Mouse (Mus musculus) brain, embryonic 18.5 days (tissue): ENCODE measurements around the gene Ccdc120.
A peak's percentile ranks its signal among the peaks of the same experiment; 100 is the strongest.

Experiments used
- DNase-seq: peaks from one replicate; pipeline ENCODE4 v3.0.0-alpha.2; 2012; ENCODE audit warnings: low read depth, low spot score

Gene Ccdc120

GRCm38 (mm10) chrX:7750432-7751116, at the start of gene Ccdc120:
TSS of gene Ccdc120 (minus strand) at chrX:7750905.
- peak; percentile 72 for DNase-seq

DNA sequence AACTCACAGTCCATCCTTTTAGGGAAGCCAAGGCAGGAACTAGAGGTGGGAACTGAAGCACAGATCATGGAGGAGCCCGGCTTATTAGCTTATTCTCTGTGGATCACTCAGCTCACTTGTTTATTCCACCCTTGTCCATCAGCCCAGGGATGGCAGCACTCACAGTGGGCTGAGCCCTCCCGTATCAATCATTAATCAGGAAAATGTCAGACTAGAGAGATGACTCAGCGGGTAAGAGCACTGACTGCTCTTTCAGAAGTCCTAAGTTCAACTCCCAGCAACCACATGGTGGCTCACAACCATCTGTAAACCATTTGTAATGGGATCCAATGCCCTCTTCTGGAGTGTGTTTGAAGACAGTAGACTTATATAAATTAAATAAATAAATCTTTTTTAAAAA, 46.6 kb upstream of the Ccdc120 start:
- DNase-seq, result no peak

GRCm38 (mm10) chrX:7795016-7795415, 44.3 kb upstream of the Ccdc120 start:
- DNase-seq, result no peak

DNA sequence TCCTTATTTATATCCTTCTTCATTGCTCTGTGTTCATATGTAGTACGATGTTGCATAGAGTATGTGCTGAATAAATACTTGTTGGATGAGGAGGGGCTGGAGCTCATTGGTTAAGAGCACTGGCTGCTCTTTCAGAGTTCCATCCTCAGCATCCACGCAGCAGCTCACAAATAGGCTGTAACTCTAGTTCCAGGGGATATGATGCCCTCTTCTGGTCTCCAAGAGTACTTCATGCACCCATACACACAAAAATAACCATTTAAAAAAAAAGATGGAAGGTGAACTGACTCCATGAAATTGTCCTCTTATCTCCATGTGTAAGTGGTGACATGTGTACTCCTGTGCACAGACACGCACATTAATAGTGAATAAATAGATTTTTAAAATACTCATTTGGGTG, 42.7 kb upstream of the Ccdc120 start:
- DNase-seq, result no peak

DNA sequence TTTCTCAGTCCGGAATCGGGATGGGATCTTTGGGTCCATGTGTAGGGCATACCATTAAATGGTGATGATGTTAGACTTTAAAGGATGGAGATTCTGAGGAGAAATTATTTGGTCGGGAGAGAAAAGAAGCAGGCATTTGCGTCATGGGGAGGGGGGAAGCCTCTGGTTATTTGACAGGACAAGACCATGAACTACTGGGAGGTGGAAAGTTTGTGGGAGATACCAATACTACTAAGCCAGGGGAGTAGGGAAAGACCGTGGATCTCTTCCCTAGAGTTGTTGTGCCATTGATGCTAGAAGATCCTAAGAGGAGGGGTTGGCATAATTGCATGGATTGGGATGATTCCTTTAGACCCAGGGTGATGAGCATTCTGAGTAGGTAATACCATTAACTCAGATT, 39.6 kb upstream of the Ccdc120 start:
- DNase-seq, result no peak

DNA sequence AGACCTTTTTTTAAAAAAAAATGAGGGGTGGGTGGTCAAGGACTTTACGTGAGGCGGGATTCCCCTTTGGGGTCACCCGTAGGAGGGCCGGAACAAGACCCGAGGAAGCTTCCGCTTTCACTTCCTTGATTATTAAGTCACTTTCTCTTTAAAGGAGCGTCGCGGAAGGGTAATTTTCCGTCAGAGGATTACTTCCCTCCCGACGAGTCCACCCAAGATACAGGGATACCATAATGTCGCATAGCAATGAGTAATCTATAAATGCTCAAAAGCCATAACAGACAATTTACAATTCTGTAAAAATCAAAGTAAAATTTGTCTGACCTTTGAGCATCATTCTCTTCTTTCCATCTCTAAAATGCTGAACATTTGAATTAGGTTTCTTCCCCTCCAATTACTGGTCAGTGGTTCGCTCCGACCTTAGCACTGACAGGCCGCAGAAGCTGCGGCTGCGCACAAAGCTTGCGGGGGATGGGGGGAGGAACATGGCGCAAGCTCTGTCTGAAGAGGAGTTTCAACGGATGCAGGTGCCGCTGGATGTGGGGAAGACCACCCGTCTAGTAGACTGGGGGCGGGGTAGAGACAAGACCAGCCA, 38.9 kb upstream of the Ccdc120 start, which contains the start of gene Gripap1:
TSS of gene Gripap1 (plus strand) at position 224 of the 595 bp plus-strand sequence.
- DNase-seq, result peak; percentile 83

DNA sequence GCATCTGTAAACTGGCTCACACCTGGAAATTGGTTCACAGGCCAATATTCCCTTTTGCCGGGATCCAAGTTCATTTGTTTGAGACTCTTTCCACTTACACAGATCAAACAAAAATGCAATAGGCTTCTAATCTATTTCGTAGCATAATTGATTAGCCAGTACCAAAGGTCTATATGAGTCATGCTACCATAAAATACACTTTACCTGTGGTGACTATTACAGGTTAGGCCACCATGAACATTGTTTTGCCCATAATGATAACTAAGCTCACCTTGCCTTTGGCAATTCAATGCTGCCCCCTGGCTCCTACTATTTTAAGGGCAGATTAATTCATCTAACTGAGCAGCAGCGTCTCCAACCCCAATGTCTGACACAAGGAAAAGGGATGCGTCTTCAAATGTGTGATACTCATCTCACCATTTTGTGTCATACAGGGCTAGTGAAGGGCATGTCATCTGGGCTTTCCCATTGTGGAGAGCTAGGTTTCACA, 31.9 kb upstream of the Ccdc120 start:
- DNase-seq, result no peak

- DNase-seq, result no peak
These were observed 28.6 kb upstream of the Ccdc120 start for GRCm38 (mm10) chrX:7779294-7779693.

DNA sequence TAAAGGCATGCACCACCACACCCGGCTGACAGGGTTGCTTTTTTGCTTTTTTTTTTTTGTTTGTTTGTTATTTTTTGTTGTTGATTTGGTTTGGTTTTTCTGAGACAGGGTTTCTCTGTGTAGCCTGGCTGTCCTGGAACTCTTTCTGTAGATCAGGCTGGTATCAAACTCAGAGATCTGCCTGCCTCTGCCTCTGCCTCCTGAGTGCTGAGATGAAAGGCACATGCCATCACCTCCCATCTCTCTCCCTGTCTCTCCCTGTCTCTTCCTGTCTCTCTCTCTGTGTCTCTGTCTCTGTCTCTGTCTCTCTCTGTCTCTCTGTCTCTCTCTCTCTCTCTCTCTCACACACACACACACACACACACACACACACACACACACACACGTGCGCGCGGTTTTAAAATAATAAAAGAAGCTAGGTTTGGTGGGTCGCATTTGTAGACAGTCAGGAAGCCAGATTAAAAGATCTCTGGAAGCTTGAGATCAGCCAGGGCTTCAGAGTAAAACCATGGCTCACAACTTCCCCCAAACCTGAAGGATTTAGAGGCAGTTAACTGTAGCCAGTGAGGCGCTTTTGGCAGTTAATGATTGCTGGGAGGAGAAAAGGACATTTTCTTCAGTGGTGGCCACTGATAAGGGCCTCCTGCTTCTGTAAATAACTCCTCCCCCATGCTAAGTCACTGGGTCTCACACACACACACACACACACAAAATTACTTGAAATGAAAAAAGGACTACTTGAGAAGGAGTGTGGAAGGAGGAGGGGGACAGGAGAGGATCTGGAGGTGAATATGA, 27.9 kb upstream of the Ccdc120 start:
- no peak for DNase-seq

DNA sequence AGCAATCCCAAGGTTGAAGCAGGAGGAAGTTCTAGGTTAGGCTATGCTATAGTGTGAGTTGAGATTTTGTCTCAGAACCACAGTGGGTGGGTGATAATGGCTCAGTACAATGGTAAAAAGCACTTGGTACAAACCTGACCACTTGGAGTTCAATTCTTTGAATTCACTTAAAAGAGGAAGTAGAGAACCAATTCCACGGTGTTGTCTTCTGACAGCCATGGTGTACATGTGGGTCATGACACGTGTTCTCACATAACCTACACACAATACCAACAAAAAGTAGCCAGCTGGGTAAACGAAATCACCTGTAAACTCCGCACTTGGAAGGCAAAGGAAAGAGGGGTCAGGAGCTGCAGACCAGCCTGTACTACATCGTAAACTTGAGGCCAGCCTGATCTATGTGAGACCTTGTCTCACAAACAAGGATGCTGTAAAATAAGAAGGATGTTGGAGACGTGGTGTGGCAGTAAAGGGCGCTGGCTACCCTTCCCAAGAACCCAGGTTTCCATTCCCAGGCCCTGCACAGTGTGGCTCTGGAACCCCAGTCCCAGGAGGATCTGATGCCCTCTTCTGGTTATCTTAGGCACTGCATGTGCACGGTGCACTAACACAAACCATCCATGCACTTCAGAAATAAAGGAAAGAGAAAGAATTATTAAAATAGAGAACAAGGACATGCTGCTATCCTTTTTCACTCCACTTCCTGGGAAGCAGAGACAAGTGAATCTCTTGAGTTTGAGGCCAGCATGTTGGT, 25.8 kb upstream of the Ccdc120 start:
- DNase-seq, result no peak

DNA sequence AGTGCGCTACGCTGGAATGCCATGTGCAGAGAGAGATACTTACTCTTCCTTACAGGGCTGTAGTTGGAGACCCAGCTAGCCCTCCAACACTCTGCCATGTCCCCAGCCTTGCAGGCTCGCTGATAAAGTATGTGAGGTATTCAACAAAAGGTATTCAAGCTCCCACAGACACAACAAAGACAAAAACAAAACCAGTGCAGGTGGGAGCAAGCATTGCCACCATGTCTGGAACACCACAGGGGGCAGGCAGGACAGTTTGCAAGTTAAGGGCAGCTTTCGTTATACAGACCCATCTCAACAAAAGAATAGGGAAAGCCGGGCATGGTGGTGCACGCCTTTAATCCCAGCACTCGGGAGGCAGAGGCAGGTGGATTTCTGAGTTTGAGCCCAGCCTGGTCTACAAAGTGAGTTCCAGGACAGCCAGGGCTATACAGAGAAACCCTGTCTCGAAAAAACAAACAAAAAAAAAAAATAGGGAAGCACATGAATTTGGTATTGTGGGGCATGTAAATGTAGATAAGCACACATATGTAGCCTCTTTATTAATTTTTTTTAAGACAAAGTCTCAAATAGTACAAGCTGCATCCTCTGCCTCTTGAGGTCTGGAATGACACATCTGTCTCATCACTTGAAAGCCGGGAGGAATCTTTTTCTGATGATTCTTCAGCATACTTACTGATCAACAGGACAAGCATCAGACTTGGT, 24.9 kb upstream of the Ccdc120 start:
- no peak for DNase-seq

DNA sequence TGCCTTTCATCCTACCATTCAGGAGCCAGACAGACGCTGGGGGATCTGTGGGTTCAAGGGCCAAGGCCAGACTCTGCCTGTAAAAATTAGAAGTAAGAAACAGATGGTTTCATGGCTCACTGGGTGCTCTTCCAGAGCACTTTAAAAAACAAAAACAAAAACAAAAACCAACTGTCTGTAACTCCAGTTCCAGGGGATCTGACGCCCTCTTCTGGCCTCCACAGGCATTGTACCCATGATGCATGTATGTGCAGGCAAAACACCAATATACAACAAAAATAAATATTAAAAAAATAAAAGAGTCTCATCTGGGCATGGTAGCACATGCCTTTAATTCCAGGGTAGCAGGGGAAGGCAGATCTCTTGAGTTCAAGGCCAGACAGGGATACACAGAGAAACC, 22.1 kb upstream of the Ccdc120 start:
- DNase-seq, result no peak

GRCm38 (mm10) chrX:7769302-7770017, 18.8 kb upstream of the Ccdc120 start:
- no peak for DNase-seq

DNA sequence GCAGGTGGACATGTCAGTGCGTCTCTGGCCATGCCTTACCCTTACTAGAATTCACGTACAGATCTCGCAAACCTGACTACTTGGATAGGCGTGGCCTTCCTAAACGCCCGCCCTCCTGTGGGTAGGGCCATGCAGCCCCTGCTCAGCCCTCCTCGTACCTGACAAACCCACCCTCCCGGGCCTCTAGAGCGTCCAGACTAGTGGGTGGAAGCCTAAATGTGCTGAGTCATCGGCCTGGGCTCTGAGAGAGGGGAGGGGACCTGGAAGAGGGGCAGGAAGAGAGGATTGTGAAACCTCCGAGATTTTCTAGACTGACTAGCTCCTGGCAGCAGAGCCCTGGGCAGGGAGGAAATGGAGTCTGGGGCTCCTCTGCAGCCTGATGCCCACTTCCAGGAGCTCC, 15.1 kb upstream of the Ccdc120 start:
- no peak for DNase-seq

DNA sequence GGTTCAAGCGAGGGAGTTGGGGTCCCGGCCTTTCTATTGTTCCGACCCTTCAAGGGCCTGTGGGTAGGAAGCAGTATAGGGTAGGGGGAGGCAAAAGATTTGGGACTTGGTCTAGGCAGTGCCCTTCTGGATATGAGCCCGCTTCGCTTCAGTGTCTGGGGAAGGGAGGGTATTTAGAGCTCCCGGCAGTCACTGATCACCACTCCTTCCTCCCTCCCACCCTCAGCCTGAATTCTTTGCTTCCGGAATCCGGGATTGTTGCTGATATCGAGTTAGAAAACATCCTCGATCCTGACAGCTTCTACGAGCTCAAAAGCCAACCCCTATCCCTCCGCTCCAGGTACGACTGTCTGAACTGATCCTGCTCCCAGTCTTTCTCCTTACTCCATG, 14.6 kb upstream of the Ccdc120 start:
- no peak for DNase-seq

DNA sequence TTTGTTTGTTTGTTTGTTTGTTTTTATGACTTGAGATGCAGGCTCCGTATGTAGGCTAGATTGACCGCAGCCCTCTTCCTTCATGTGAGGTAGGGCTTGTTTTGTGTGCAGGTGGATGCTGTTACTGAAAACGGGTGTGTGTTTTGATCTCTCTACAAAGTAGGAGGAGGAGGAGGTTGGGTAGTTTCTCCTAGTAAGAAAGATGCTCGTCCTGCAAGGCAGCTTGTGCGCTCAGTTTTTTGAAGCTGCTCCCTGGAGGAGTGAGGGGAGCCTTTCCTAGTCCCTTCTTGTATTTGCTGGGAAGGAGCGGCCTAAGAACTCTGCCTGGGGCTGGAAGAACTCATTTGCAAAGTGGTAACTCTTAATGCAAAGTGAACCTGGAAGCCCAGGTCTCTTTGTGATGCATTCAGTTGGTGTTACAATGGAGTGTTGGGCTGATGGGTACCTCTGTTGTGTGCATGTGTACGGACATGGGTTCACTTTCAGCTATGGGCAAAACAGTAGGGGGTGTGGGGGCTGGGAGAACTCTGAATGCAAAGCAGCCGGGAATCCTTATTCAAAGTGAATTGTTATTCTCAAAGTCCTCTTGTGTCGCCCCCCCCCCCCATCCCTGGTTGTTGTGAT, 14.1 kb upstream of the Ccdc120 start:
- no peak for DNase-seq

DNA sequence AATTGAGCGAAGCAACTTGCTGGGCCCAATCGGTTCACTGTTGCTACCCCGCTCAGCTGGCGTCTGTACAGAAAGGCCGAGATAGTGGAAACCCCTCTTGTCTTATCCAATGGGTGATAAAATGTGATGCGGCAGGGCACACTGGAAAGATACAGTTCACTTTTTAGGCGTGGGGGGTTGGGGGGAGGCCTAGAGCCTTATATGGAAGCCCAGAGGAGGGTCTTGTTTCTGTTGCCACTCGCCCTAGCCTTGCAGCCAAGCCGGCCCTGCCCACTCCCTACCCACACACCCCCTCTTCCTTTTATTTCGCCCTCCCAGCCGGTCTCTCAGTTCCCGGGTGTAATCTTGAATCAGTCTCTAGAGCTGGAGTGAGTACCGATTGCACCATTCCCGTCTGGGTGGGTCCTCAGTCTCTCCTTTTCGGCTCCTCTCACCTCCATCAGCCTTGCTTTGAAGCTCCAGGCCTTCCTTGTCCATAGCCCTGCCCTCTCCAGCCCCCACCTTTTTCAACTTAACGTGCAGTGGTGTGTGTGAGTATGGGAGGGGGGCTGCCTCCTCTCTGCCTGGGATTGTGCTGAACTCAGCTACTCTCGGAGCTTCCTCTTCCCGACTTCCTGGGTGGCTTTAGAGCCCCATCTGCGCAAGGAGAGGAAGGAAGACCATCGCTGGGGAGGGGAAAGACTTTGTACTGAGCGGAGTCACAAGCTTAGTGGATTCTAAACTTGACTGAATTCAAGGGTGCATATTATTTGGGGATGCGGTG, 13.1 kb upstream of the Ccdc120 start:
- DNase-seq, result no peak

DNA sequence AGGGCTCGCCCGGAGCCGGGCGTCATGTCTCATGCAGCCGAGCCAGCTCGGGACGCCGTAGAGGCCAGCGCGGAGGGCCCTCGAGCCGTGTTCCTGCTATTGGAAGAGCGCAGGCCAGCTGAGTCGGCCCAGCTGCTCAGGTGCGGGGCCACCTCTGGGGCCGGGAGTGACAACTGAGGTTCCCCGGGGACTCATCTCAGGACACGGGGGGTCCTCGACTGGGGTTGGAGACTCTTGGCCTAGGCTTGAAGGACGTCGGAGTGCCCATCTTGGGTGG, 12.2 kb upstream of the Ccdc120 start:
- no peak for DNase-seq

DNA sequence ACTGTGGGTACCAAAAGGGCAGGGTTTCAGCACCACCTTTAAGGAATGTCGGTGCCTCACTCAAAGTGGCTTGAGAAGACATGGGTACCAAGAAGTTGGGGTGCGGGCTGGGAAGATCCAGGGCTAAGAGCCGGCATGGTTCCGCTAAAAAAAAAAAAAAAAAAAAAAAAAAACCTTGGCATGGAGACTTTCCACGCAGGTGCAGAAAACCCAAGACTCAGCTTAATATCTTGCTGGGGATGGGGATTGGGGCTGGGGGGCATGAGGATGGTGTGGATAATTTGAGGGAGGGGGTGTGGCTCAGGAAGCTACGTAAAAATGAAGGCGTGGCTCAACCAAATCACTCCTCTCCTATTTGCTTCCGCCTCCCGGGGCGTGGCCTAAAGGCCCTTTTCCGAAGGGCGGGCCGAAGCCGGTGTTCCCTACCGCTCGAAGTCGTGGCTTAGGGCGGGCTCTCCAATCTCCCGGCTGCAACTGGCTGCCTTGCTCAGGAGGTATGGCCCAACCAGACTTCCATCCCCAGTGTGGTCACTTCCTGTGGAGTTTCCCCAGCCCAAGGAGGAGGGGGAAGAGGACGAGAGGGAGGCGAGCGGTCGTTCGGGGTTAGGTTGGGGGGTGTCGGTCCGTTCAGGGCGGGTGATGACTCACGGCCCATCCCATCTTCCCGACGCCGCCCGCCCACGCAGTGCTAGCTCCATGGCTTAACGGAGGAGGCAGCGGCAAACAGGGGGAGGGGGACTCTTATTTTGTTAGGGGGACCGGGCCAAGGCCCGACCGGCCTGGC, 11.6 kb upstream of the Ccdc120 start, which contains the start of gene Tfe3:
TSS of gene Tfe3 (plus strand) at position 424 of the 784 bp plus-strand sequence.
- DNase-seq, result peak; percentile 79
